Mouse (Mus musculus) A20 (cell line): Measurements from ENCODE around the gene Cntn4.
"Not testable (repeated sequence)": the region's sequence is repeated elsewhere in the genome, so short reads cannot be mapped to it uniquely, and the experiment has no call there.

Source experiments
- DNase-seq: peaks from one replicate; pipeline ENCODE4 v3.0.0-alpha.2; 2011; ENCODE audit warnings: low read depth, low spot score

The Cntn4 gene

GRCm38 (mm10) chr6:106329636-106330035, 652.2 kb downstream of the Cntn4 start:
- peak; percentile 46 for DNase-seq

- DNase-seq, result no peak
Observed at GRCm38 (mm10) chr6:106332466-106332865, 655.0 kb downstream of the Cntn4 start.

GRCm38 (mm10) chr6:106332933-106333332, 655.5 kb downstream of the Cntn4 start:
- no peak for DNase-seq

- DNase-seq, result no peak
Observed at GRCm38 (mm10) chr6:106335066-106335465, 657.6 kb downstream of the Cntn4 start.

GRCm38 (mm10) chr6:106336805-106337204, 659.3 kb downstream of the Cntn4 start:
- no peak for DNase-seq

- no peak for DNase-seq
Observed at GRCm38 (mm10) chr6:106337829-106338228, 660.4 kb downstream of the Cntn4 start.

- no peak for DNase-seq
Observed at GRCm38 (mm10) chr6:106341114-106341513, 663.7 kb downstream of the Cntn4 start.

GRCm38 (mm10) chr6:106350072-106350471, 672.6 kb downstream of the Cntn4 start:
- DNase-seq, result no peak

GRCm38 (mm10) chr6:106351389-106351788, 673.9 kb downstream of the Cntn4 start:
- no peak for DNase-seq

GRCm38 (mm10) chr6:106358801-106359200, 681.3 kb downstream of the Cntn4 start:
- not testable (repeated sequence) for DNase-seq

- DNase-seq, result no peak
Observed at GRCm38 (mm10) chr6:106381288-106382025, 704.0 kb downstream of the Cntn4 start.

GRCm38 (mm10) chr6:106387833-106388406, 710.5 kb downstream of the Cntn4 start:
- no peak for DNase-seq

GRCm38 (mm10) chr6:106408014-106408413, 730.6 kb downstream of the Cntn4 start:
- no peak for DNase-seq

- DNase-seq, result peak; percentile 17
Observed at GRCm38 (mm10) chr6:106408634-106409033, 731.2 kb downstream of the Cntn4 start.

GRCm38 (mm10) chr6:106422947-106423346, 745.5 kb downstream of the Cntn4 start:
- no peak for DNase-seq

GRCm38 (mm10) chr6:106423471-106423870, 746.0 kb downstream of the Cntn4 start:
- no peak for DNase-seq

- DNase-seq, result no peak
Observed at GRCm38 (mm10) chr6:106426615-106427014, 749.2 kb downstream of the Cntn4 start.

GRCm38 (mm10) chr6:106431466-106431865, 754.0 kb downstream of the Cntn4 start:
- no peak for DNase-seq

- DNase-seq, result peak; percentile 17
Observed at GRCm38 (mm10) chr6:106440786-106441185, 763.3 kb downstream of the Cntn4 start.

- DNase-seq, result no peak
Observed at GRCm38 (mm10) chr6:106441246-106441645, 763.8 kb downstream of the Cntn4 start.

GRCm38 (mm10) chr6:106454131-106454838, 776.8 kb downstream of the Cntn4 start:
- DNase-seq, result no peak

GRCm38 (mm10) chr6:106455616-106456015, 778.2 kb downstream of the Cntn4 start:
- DNase-seq, result no peak

- DNase-seq, result peak; percentile 83
Observed at GRCm38 (mm10) chr6:106458166-106458565, 780.7 kb downstream of the Cntn4 start.
